Mouse (Mus musculus): Measurements from ENCODE around the gene Slco1a6. TPM values are rescaled to one million over a fixed set of nuclear protein-coding genes. Genes with fewer than 3 reads are reported as not detected.
"Not testable (repeated sequence)": the region's sequence is repeated elsewhere in the genome, so short reads cannot be mapped to it uniquely, and the experiment has no call there.

The Slco1a6 gene
- polyA plus RNA-seq, 1 experiment from 2014 or later, result not detected

GRCm38 (mm10) chr6:142163406-142163805 is 44.9 kb downstream of the Slco1a6 start:
- no peak for ATAC-seq (ENCODE audit: insufficient read depth)
- Histone ChIP-seq H3K4me3 (replicated peaks) (no peak overlapping the region), H3K27me3 (no peaks in the 10 kb centered on the region), H3K36me3 (replicated peaks) (no peaks in the 10 kb centered on the region), H3K4me1 (replicated peaks) (no peaks in the 10 kb centered on the region), H3K9me3 (replicated peaks) (no peaks in the 10 kb centered on the region), H3K9ac (no peak overlapping the region), H3K4me2 (no peak overlapping the region), H3K27ac (replicated peaks) (no peak overlapping the region)
- whole genome bisulfite sequencing (ENCODE audit: insufficient replicate concordance), result 52% methylated on average over 5 of the region's 5 CpGs

GRCm38 (mm10) chr6:142161171-142161570 is 47.1 kb downstream of the Slco1a6 start:
- H3K36me3 ChIP-seq (replicated peaks), result no peaks in the 10 kb centered on the region
- WGBS (ENCODE audit: insufficient replicate concordance), result 77% methylated on average over 2 of the region's 2 CpGs
- H3K4me1 ChIP-seq (replicated peaks), result no peaks in the 10 kb centered on the region
- no peak overlapping the region for H3K27ac ChIP-seq (replicated peaks)
- H3K4me3 ChIP-seq (replicated peaks), result no peak overlapping the region
- H3K27me3 ChIP-seq, result no peaks in the 10 kb centered on the region
- H3K9me3 ChIP-seq (replicated peaks), result no peaks in the 10 kb centered on the region
- H3K4me2 ChIP-seq, result no peak overlapping the region
- H3K9ac ChIP-seq, result no peak overlapping the region
- ATAC-seq (ENCODE audit: insufficient read depth), result no peak

- not testable (repeated sequence) for H3K4me3 ChIP-seq (replicated peaks); H3K36me3 ChIP-seq (replicated peaks); H3K9me3 ChIP-seq (replicated peaks); ATAC-seq (ENCODE audit: insufficient read depth); H3K4me2 ChIP-seq; H3K27ac ChIP-seq (replicated peaks); H3K4me1 ChIP-seq (replicated peaks); H3K9ac ChIP-seq; H3K27me3 ChIP-seq
- 52% methylated on average over 4 of the region's 10 CpGs for WGBS (ENCODE audit: insufficient replicate concordance)
These were observed 54.2 kb downstream of the Slco1a6 start for GRCm38 (mm10) chr6:142154081-142154480.

GRCm38 (mm10) chr6:142148371-142148770 is 60.0 kb downstream of the Slco1a6 start:
- Histone ChIP-seq H3K4me2 (no peak overlapping the region), H3K9me3 (replicated peaks) (no peaks in the 10 kb centered on the region), H3K27ac (replicated peaks) (no peak overlapping the region), H3K9ac (no peak overlapping the region), H3K27me3 (no peaks in the 10 kb centered on the region), H3K4me1 (replicated peaks) (no peaks in the 10 kb centered on the region), H3K36me3 (replicated peaks) (no peaks in the 10 kb centered on the region), H3K4me3 (replicated peaks) (no peak overlapping the region)
- WGBS (ENCODE audit: insufficient replicate concordance), result 48% methylated on average over 1 of the region's 1 CpGs
- no peak for ATAC-seq (ENCODE audit: insufficient read depth)

- Histone ChIP-seq H3K36me3 (replicated peaks) (no peaks in the 10 kb centered on the region), H3K4me1 (replicated peaks) (no peaks in the 10 kb centered on the region), H3K27ac (replicated peaks) (no peak overlapping the region), H3K9ac (no peak overlapping the region), H3K27me3 (no peaks in the 10 kb centered on the region), H3K9me3 (replicated peaks) (no peaks in the 10 kb centered on the region), H3K4me3 (replicated peaks) (no peak overlapping the region), H3K4me2 (no peak overlapping the region)
- ATAC-seq (ENCODE audit: insufficient read depth), result no peak
- 75% methylated on average over 3 of the region's 3 CpGs for WGBS (ENCODE audit: insufficient replicate concordance)
These were observed 96.5 kb downstream of the Slco1a6 start for GRCm38 (mm10) chr6:142111667-142112305.

- 54% methylated on average over 3 of the region's 3 CpGs for WGBS (ENCODE audit: insufficient replicate concordance)
- ATAC-seq (ENCODE audit: insufficient read depth), result no peak
These were observed 117.2 kb downstream of the Slco1a6 start for GRCm38 (mm10) chr6:142091126-142091525.

GRCm38 (mm10) chr6:142058281-142058680 is 150.0 kb downstream of the Slco1a6 start:
- H3K9ac ChIP-seq; H3K9me3 ChIP-seq (replicated peaks); H3K27ac ChIP-seq (replicated peaks); H3K4me3 ChIP-seq (replicated peaks); H3K27me3 ChIP-seq; H3K4me1 ChIP-seq (replicated peaks); ATAC-seq (ENCODE audit: insufficient read depth); H3K36me3 ChIP-seq (replicated peaks); H3K4me2 ChIP-seq: not testable (repeated sequence)
- WGBS (ENCODE audit: insufficient replicate concordance), result 56% methylated on average over 3 of the region's 3 CpGs

More at GRCm38 (mm10) chr6:142091126-142091525, 117.2 kb downstream of the Slco1a6 start:
- Histone ChIP-seq H3K4me3 (replicated peaks) (no peak overlapping the region), H3K27ac (replicated peaks) (no peak overlapping the region), H3K27me3 (no peaks in the 10 kb centered on the region), H3K36me3 (replicated peaks) (no peaks in the 10 kb centered on the region), H3K4me2 (no peak overlapping the region), H3K9me3 (replicated peaks) (no peaks in the 10 kb centered on the region), H3K9ac (no peak overlapping the region), H3K4me1 (replicated peaks) (no peaks in the 10 kb centered on the region)

GRCm38 (mm10) chr6:142047689-142048088 is 160.6 kb downstream of the Slco1a6 start:
- H3K27me3 ChIP-seq, result no peaks in the 10 kb centered on the region
- H3K36me3 ChIP-seq (replicated peaks), result no peaks in the 10 kb centered on the region
- no peak overlapping the region for H3K4me2 ChIP-seq
- H3K9ac ChIP-seq, result no peak overlapping the region
- 56% methylated on average over 1 of the region's 1 CpGs for WGBS (ENCODE audit: insufficient replicate concordance)
- H3K27ac ChIP-seq (replicated peaks), result no peak overlapping the region
- H3K9me3 ChIP-seq (replicated peaks), result no peaks in the 10 kb centered on the region
- no peak for ATAC-seq (ENCODE audit: insufficient read depth)
- H3K4me3 ChIP-seq (replicated peaks), result no peak overlapping the region
- H3K4me1 ChIP-seq (replicated peaks), result no peaks in the 10 kb centered on the region

- WGBS (ENCODE audit: insufficient replicate concordance), result 73% methylated on average over 2 of the region's 2 CpGs
- no peak for ATAC-seq (ENCODE audit: insufficient read depth)
- H3K4me2 ChIP-seq, result no peak overlapping the region
These were observed 162.6 kb downstream of the Slco1a6 start for GRCm38 (mm10) chr6:142045746-142046145.

GRCm38 (mm10) chr6:142041896-142042295 is 166.4 kb downstream of the Slco1a6 start:
- Histone ChIP-seq H3K9me3 (replicated peaks) (no peaks in the 10 kb centered on the region), H3K27ac (replicated peaks) (no peak overlapping the region), H3K9ac (no peak overlapping the region), H3K27me3 (no peaks in the 10 kb centered on the region), H3K36me3 (replicated peaks) (no peaks in the 10 kb centered on the region), H3K4me3 (replicated peaks) (no peak overlapping the region), H3K4me1 (replicated peaks) (no peaks in the 10 kb centered on the region), H3K4me2 (no peak overlapping the region)
- WGBS (ENCODE audit: insufficient replicate concordance), result 72% methylated on average over 3 of the region's 3 CpGs
- no peak for ATAC-seq (ENCODE audit: insufficient read depth)

More at GRCm38 (mm10) chr6:142045746-142046145, 162.6 kb downstream of the Slco1a6 start:
- Histone ChIP-seq H3K9ac (no peak overlapping the region), H3K9me3 (replicated peaks) (no peaks in the 10 kb centered on the region), H3K36me3 (replicated peaks) (no peaks in the 10 kb centered on the region), H3K4me3 (replicated peaks) (no peak overlapping the region), H3K27me3 (no peaks in the 10 kb centered on the region), H3K27ac (replicated peaks) (no peak overlapping the region), H3K4me1 (replicated peaks) (no peaks in the 10 kb centered on the region)

- no peak for ATAC-seq (ENCODE audit: insufficient read depth)
- Histone ChIP-seq H3K36me3 (replicated peaks) (no peaks in the 10 kb centered on the region), H3K4me3 (replicated peaks) (no peak overlapping the region), H3K9me3 (replicated peaks) (no peaks in the 10 kb centered on the region), H3K9ac (no peak overlapping the region), H3K4me1 (replicated peaks) (no peaks in the 10 kb centered on the region), H3K4me2 (no peak overlapping the region), H3K27ac (replicated peaks) (no peak overlapping the region), H3K27me3 (no peaks in the 10 kb centered on the region)
- 40% methylated on average over 16 of the region's 16 CpGs for WGBS (ENCODE audit: insufficient replicate concordance)
These were observed 167.8 kb downstream of the Slco1a6 start for GRCm38 (mm10) chr6:142040306-142041175.
